Mouse (Mus musculus) kidney, postnatal 14 days (tissue): ENCODE data around the gene Vmn2r114.
"Not testable (repeated sequence)": the region's sequence is repeated elsewhere in the genome, so short reads cannot be mapped to it uniquely, and the experiment has no call there.

Source experiments
- DNase-seq: peaks from one replicate; pipeline ENCODE4 v3.0.0; 2022; ENCODE audit warnings: mixed read lengths

The Vmn2r114 gene

GRCm38 (mm10) chr17:23312437-23312836, at the start of gene Vmn2r114:
Gene Vmn2r114, minus strand, starts transcription at chr17:23312537.
- DNase-seq = not testable (repeated sequence)

GRCm38 (mm10) chr17:23351644-23352043, 39.3 kb upstream of the Vmn2r114 start:
- no peak for DNase-seq

- DNase-seq = not testable (repeated sequence)
These were observed 31.1 kb upstream of the Vmn2r114 start, which contains the start of gene Vmn2r115 for GRCm38 (mm10) chr17:23343441-23343840. Gene Vmn2r115, plus strand, starts transcription at chr17:23343741.

GRCm38 (mm10) chr17:23330657-23331056, 18.3 kb upstream of the Vmn2r114 start:
- no peak for DNase-seq
